Mouse (Mus musculus) kidney, embryonic 15.5 days (tissue): Measurements from ENCODE around the gene Sez6l. TPM values are rescaled to one million over a fixed set of nuclear protein-coding genes. Genes with fewer than 3 reads are reported as not detected.
A peak's percentile ranks its signal among the peaks of the same experiment; 100 is the strongest.

Experiments
- ATAC-seq: fragments of 200-750 bp; cut with Nextera tagmentation; replicated peaks from 2 replicates; pipeline ENCODE4 v1.8.0; 2017; ENCODE audit warnings: moderate TSS enrichment; ENCODE audit not compliant: low FRiP score
- H3K27ac ChIP-seq: fragments of 300-500 bp; sonication (generic); 2 replicates; pipeline ENCODE4 v1.5.1; 2015; ENCODE audit warnings: mild to moderate bottlenecking, inconsistent platforms
- H3K27me3 ChIP-seq: fragments of 300-500 bp; sonication (generic); 2 replicates; pipeline ENCODE4 v1.6.1; 2015; ENCODE audit warnings: inconsistent platforms
- H3K36me3 ChIP-seq: fragments of 300-500 bp; sonication (generic); 2 replicates; pipeline ENCODE4 v1.6.1; 2015; ENCODE audit warnings: inconsistent platforms
- H3K4me1 ChIP-seq: fragments of 300-500 bp; sonication (generic); 2 replicates; pipeline ENCODE4 v1.6.1; 2015; ENCODE audit warnings: inconsistent platforms
- H3K4me2 ChIP-seq: fragments of 300-500 bp; sonication (generic); 2 replicates; pipeline ENCODE4 v1.6.1; 2015; ENCODE audit warnings: moderate library complexity, mild to moderate bottlenecking, inconsistent platforms
- H3K4me3 ChIP-seq: fragments of 300-500 bp; sonication (generic); replicated peaks from 2 replicates; pipeline ENCODE4 v1.5.1; 2015; ENCODE audit warnings: mild to moderate bottlenecking, inconsistent platforms
- H3K9ac ChIP-seq: fragments of 300-500 bp; sonication (generic); 2 replicates; pipeline ENCODE4 v1.6.1; 2015; ENCODE audit warnings: mild to moderate bottlenecking, inconsistent platforms
- H3K9me3 ChIP-seq: fragments of 300-500 bp; sonication (generic); replicated peaks from 2 replicates; pipeline ENCODE4 v1.6.1; 2016; ENCODE audit warnings: inconsistent platforms
- WGBS: fragments of 180-500 bp; shearing (Covaris S2); methylation state at CpG from one replicate; pipeline ENCODE4 v1.1.7; 2015; ENCODE audit warnings: mixed read lengths; 5-methylcytosine and 5-hydroxymethylcytosine counted together
- polyA plus RNA-seq: library from polyadenylated mRNA; unstranded; fragments of >200 nt; fragmentation: Nextera tagmentation; extraction: Ambion mirVana; gene quantifications from 2 replicates; pipeline ENCODE4 v1.2.1, GENCODE M21; 2015

The Sez6l gene
- polyA plus RNA-seq, 1 experiment from 2014 or later, result 0.82 TPM

- no peak overlapping the region for H3K4me2 ChIP-seq
- no peak overlapping the region for H3K9ac ChIP-seq
- no peaks in the 10 kb centered on the region for H3K36me3 ChIP-seq
- 27% methylated on average over 13 of the region's 13 CpGs for WGBS
- no peak for ATAC-seq
- H3K4me3 ChIP-seq, result no peak overlapping the region
- peaks cover 16% of the 10 kb centered on the region for H3K27me3 ChIP-seq
- H3K4me1 ChIP-seq, result peaks cover 18% of the 10 kb centered on the region
- H3K9me3 ChIP-seq, result no peaks in the 10 kb centered on the region
- no peak overlapping the region for H3K27ac ChIP-seq
Observed at GRCm38 (mm10) chr5:112484924-112485715, 91.9 kb downstream of the Sez6l start.

GRCm38 (mm10) chr5:112483030-112483429 lies 94.0 kb downstream of the Sez6l start:
- no peak for ATAC-seq
- Histone ChIP-seq H3K27ac (no peak overlapping the region), H3K9me3 (no peaks in the 10 kb centered on the region), H3K36me3 (no peaks in the 10 kb centered on the region), H3K4me1 (peaks cover 18% of the 10 kb centered on the region), H3K9ac (no peak overlapping the region), H3K4me2 (no peak overlapping the region), H3K4me3 (no peak overlapping the region), H3K27me3 (peaks cover 16% of the 10 kb centered on the region)
- WGBS, result 78% methylated on average over 8 of the region's 8 CpGs

GRCm38 (mm10) chr5:112482551-112482950 lies 94.4 kb downstream of the Sez6l start:
- Histone ChIP-seq H3K9me3 (no peaks in the 10 kb centered on the region), H3K36me3 (no peaks in the 10 kb centered on the region), H3K4me1 (peaks cover 19% of the 10 kb centered on the region), H3K4me2 (no peak overlapping the region), H3K27ac (0 out of 2 replicates have a peak overlapping the region, but pooled peaks have one; percentile 6), H3K9ac (no peak overlapping the region), H3K4me3 (no peak overlapping the region), H3K27me3 (peaks cover 16% of the 10 kb centered on the region)
- no peak for ATAC-seq
- WGBS, result 68% methylated on average over 13 of the region's 13 CpGs

- no peak overlapping the region for H3K27ac ChIP-seq
- no peak overlapping the region for H3K4me3 ChIP-seq
- no peak overlapping the region for H3K9ac ChIP-seq
- ATAC-seq, result no peak
- no peaks in the 10 kb centered on the region for H3K9me3 ChIP-seq
- H3K36me3 ChIP-seq, result no peaks in the 10 kb centered on the region
- 33% methylated on average over 19 of the region's 19 CpGs for WGBS
- peak overlapping the region; percentile 14; the same call in 1 of the 2 replicates for H3K4me2 ChIP-seq
- H3K4me1 ChIP-seq, result peaks cover 19% of the 10 kb centered on the region
- peaks cover 16% of the 10 kb centered on the region for H3K27me3 ChIP-seq
Observed at GRCm38 (mm10) chr5:112481946-112482410, 95.0 kb downstream of the Sez6l start.

- no peak overlapping the region for H3K4me3 ChIP-seq
- no peaks in the 10 kb centered on the region for H3K36me3 ChIP-seq
- ATAC-seq, result no peak
- H3K4me1 ChIP-seq, result peaks cover 8% of the 10 kb centered on the region; the same call in 1 of the 2 replicates
- 38% methylated on average over 6 of the region's 6 CpGs for WGBS
- H3K9ac ChIP-seq, result no peak overlapping the region
- H3K4me2 ChIP-seq, result no peak overlapping the region
- H3K9me3 ChIP-seq, result no peaks in the 10 kb centered on the region
- H3K27ac ChIP-seq, result no peak overlapping the region
- no peaks in the 10 kb centered on the region; the same call in 1 of the 2 replicates for H3K27me3 ChIP-seq
Observed at GRCm38 (mm10) chr5:112473453-112473852, 103.5 kb downstream of the Sez6l start.

GRCm38 (mm10) chr5:112470144-112470543 lies 106.8 kb downstream of the Sez6l start:
- Histone ChIP-seq H3K36me3 (no peaks in the 10 kb centered on the region), H3K4me1 (0 out of 2 replicates have a peak, but pooled peaks cover 14% of the 10 kb centered on the region), H3K4me2 (no peak overlapping the region), H3K9ac (no peak overlapping the region), H3K9me3 (no peaks in the 10 kb centered on the region), H3K27me3 (0 out of 2 replicates have a peak, but pooled peaks cover 6% of the 10 kb centered on the region), H3K27ac (no peak overlapping the region), H3K4me3 (no peak overlapping the region)
- ATAC-seq, result no peak
- WGBS, result 79% methylated on average over 6 of the region's 6 CpGs

GRCm38 (mm10) chr5:112468986-112469581 lies 107.9 kb downstream of the Sez6l start:
- Histone ChIP-seq H3K27ac (no peak overlapping the region), H3K4me3 (no peak overlapping the region), H3K9me3 (no peaks in the 10 kb centered on the region), H3K9ac (no peak overlapping the region), H3K36me3 (no peaks in the 10 kb centered on the region), H3K4me1 (0 out of 2 replicates have a peak, but pooled peaks cover 12% of the 10 kb centered on the region), H3K4me2 (no peak overlapping the region), H3K27me3 (0 out of 2 replicates have a peak, but pooled peaks cover 8% of the 10 kb centered on the region)
- no peak for ATAC-seq
- WGBS, result 76% methylated on average over 4 of the region's 4 CpGs

- Histone ChIP-seq H3K9me3 (no peaks in the 10 kb centered on the region), H3K9ac (no peak overlapping the region), H3K27me3 (0 out of 2 replicates have a peak, but pooled peaks cover 8% of the 10 kb centered on the region), H3K4me2 (no peak overlapping the region), H3K4me1 (0 out of 2 replicates have a peak, but pooled peaks cover 9% of the 10 kb centered on the region), H3K27ac (no peak overlapping the region), H3K36me3 (no peaks in the 10 kb centered on the region), H3K4me3 (no peak overlapping the region)
- WGBS, result 47% methylated on average over 6 of the region's 6 CpGs
- no peak for ATAC-seq
Observed at GRCm38 (mm10) chr5:112466331-112466730, 110.7 kb downstream of the Sez6l start.

- no peak overlapping the region for H3K4me2 ChIP-seq
- H3K9ac ChIP-seq, result no peak overlapping the region
- no peak overlapping the region for H3K4me3 ChIP-seq
- no peaks in the 10 kb centered on the region for H3K27me3 ChIP-seq
- H3K27ac ChIP-seq, result no peak overlapping the region
- H3K36me3 ChIP-seq, result no peaks in the 10 kb centered on the region
- H3K9me3 ChIP-seq, result no peaks in the 10 kb centered on the region
- H3K4me1 ChIP-seq, result no peaks in the 10 kb centered on the region
- no peak for ATAC-seq
- 73% methylated on average over 3 of the region's 3 CpGs for WGBS
Observed at GRCm38 (mm10) chr5:112459903-112460302, 117.1 kb downstream of the Sez6l start.

- no peak overlapping the region for H3K4me3 ChIP-seq
- peaks cover 5% of the 10 kb centered on the region; the same call in 1 of the 2 replicates for H3K4me1 ChIP-seq
- H3K36me3 ChIP-seq, result no peaks in the 10 kb centered on the region
- 0 out of 2 replicates have a peak, but pooled peaks cover 11% of the 10 kb centered on the region for H3K27me3 ChIP-seq
- no peaks in the 10 kb centered on the region for H3K9me3 ChIP-seq
- WGBS, result 67% methylated on average over 12 of the region's 12 CpGs
- no peak for ATAC-seq
- H3K9ac ChIP-seq, result no peak overlapping the region
- no peak overlapping the region for H3K4me2 ChIP-seq
- no peak overlapping the region for H3K27ac ChIP-seq
Observed at GRCm38 (mm10) chr5:112454966-112455555, 121.9 kb downstream of the Sez6l start.

GRCm38 (mm10) chr5:112453088-112453487 lies 123.9 kb downstream of the Sez6l start:
- Histone ChIP-seq H3K27me3 (0 out of 2 replicates have a peak, but pooled peaks cover 11% of the 10 kb centered on the region), H3K4me3 (no peak overlapping the region), H3K4me1 (peaks cover 5% of the 10 kb centered on the region; the same call in 1 of the 2 replicates), H3K4me2 (no peak overlapping the region), H3K27ac (no peak overlapping the region), H3K36me3 (no peaks in the 10 kb centered on the region), H3K9ac (no peak overlapping the region), H3K9me3 (no peaks in the 10 kb centered on the region)
- 77% methylated on average over 9 of the region's 9 CpGs for WGBS
- no peak for ATAC-seq
